27 mouse cellular contexts compared by ENCODE assay signal in the genomic region with DNA sequence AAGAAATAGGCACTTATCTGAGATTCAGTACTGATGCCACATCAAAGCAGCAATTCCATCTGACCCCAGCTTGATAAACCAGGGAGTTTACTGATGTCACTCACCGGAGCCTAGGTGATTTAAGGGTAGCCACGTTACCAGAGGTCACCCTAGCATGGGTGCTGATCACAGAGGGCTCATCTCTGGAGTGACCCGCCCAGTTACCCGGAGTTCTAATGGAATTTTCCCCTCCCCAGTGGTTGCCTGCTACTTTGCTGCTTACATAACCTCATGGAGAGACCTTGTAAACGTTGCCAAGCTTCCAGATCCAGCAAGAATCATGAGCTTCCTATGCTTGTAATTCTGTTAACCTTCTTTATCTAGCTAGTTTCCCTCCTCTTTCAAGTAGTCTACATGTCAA.
DNase-seq lines count a peak whose midpoint lies in the region; ATAC-seq and TF ChIP-seq lines count a peak whose summit lies in the region.
"Had no signal": no experiment of that assay in that cellular context is flagged by ENCODE, and none has a peak within 500 bp of the region (broad histone marks: within the 10 kb centered on the region; RNA-seq: fewer than 3 reads in every experiment).

No protein-coding gene starts in this region.

- no peaks in the 10 kb centered on the region for H3K9me3 ChIP-seq in kidney, postnatal 0 days (replicated peaks; ENCODE audit: low read length)
- H3K9me3 ChIP-seq: forebrain, embryonic 10.5 days; forebrain, embryonic 13.5 days; heart, embryonic 12.5 days; heart, embryonic 15.5 days had no signal

- DNase-seq in kidney, postnatal 0 days (ENCODE audit: low spot score): peak; percentile 34
- DNase-seq in kidney, adult 9 months: no peak
- peak; percentile 57 for DNase-seq in adrenal gland, adult 8-10 months
- peak; percentile 20 for DNase-seq in adrenal gland, postnatal 25 days
- DNase-seq in cerebellum, postnatal 36 days: no peak
- DNase-seq: B cell, adult 2 months; cerebellum, adult 11-12 months; cerebellum, adult 8-10 months; cerebellum, postnatal 10 days; forebrain, postnatal 0 days; gastrocnemius, postnatal 25 days; heart, adult 18-20 months; heart, postnatal 10 days; heart, postnatal 4 days; kidney, adult 18-20 months had no signal

- H3K36me3 ChIP-seq in kidney, postnatal 0 days (ENCODE audit: insufficient read depth, low read length): no peaks in the 10 kb centered on the region
- H3K36me3 ChIP-seq: forebrain, embryonic 10.5 days; G1E; heart, embryonic 12.5 days; heart, embryonic 15.5 days had no signal

- no peak overlapping the region for H3K9ac ChIP-seq in kidney, postnatal 0 days (ENCODE audit: low read depth, low read length)
- H3K9ac ChIP-seq: forebrain, embryonic 13.5 days; forebrain, postnatal 0 days; heart, embryonic 12.5 days; heart, embryonic 15.5 days; hindbrain, embryonic 14.5 days had no signal

- WGBS in kidney, postnatal 0 days: 40% methylated on average over 5 of the region's 5 CpGs

- no peak overlapping the region for H3K4me3 ChIP-seq in kidney, postnatal 0 days (replicated peaks; ENCODE audit: low read depth, low read length)
- H3K4me3 ChIP-seq: forebrain, embryonic 10.5 days; forebrain, embryonic 13.5 days; heart, embryonic 12.5 days; heart, embryonic 15.5 days had no signal

- 0 out of 2 replicates have a peak, but pooled peaks cover 3% of the 10 kb centered on the region for H3K4me1 ChIP-seq in kidney, postnatal 0 days (replicated peaks; ENCODE audit: insufficient read depth, low read length)
- H3K4me1 ChIP-seq: forebrain, embryonic 10.5 days; forebrain, embryonic 13.5 days; heart, embryonic 12.5 days; heart, embryonic 15.5 days had no signal

- H3K27me3 ChIP-seq in kidney, postnatal 0 days (ENCODE audit: insufficient read depth, low read length): no peaks in the 10 kb centered on the region
- H3K27me3 ChIP-seq: CH12.LX; forebrain, embryonic 13.5 days; heart, embryonic 12.5 days; heart, embryonic 15.5 days; Patski had no signal

- no peak for TF ChIP-seq CTCF in kidney, postnatal 0 days (IDR thresholded peaks at IDR 0.05; ENCODE audit: low read depth)

- no peak for ATAC-seq in kidney, postnatal 0 days (replicated peaks; ENCODE audit: low FRiP score, low read depth)
- no peak for ATAC-seq in megakaryocyte-erythroid progenitor cell, adult 5-6 weeks (replicated peaks; ENCODE audit: low FRiP score, low TSS enrichment, poor library complexity, severe bottlenecking)
- ATAC-seq: forebrain, embryonic 13.5 days; forebrain, postnatal 0 days; hindbrain, postnatal 0 days; inflammation-experienced regulatory T-cells, adult 6 months; intestine, embryonic 16.5 days; Patski had no signal

- H3K4me2 ChIP-seq in kidney, postnatal 0 days (ENCODE audit: low read length): no peak overlapping the region
- H3K4me2 ChIP-seq: forebrain, embryonic 13.5 days; heart, embryonic 12.5 days; heart, embryonic 15.5 days; hindbrain, embryonic 14.5 days had no signal

- H3K27ac ChIP-seq in kidney, postnatal 0 days: no peak overlapping the region
- H3K27ac ChIP-seq: forebrain, embryonic 10.5 days; forebrain, embryonic 13.5 days; heart, embryonic 15.5 days; hindbrain, embryonic 14.5 days; hindbrain, postnatal 0 days had no signal

Comparison
In these comparisons a context has a peak if more than half of its experiments do, and no peak if none do; other contexts are left out.
1. DNase-seq: peak in kidney, postnatal 0 days (single experiment), adrenal gland, adult 8-10 months (single experiment) and adrenal gland, postnatal 25 days (single experiment); none in kidney, adult 9 months (single experiment) and cerebellum, postnatal 36 days (0 of 2).